Mouse (Mus musculus) naive thymus-derived CD4-positive, alpha-beta T cell, adult 2 months (primary cell): Measurements from ENCODE around the gene Selenbp1.

Experiments
- DNase-seq: peaks from one replicate; pipeline ENCODE4 v3.0.0-alpha.2; 2011; ENCODE audit warnings: low read depth

The Selenbp1 gene

DNA sequence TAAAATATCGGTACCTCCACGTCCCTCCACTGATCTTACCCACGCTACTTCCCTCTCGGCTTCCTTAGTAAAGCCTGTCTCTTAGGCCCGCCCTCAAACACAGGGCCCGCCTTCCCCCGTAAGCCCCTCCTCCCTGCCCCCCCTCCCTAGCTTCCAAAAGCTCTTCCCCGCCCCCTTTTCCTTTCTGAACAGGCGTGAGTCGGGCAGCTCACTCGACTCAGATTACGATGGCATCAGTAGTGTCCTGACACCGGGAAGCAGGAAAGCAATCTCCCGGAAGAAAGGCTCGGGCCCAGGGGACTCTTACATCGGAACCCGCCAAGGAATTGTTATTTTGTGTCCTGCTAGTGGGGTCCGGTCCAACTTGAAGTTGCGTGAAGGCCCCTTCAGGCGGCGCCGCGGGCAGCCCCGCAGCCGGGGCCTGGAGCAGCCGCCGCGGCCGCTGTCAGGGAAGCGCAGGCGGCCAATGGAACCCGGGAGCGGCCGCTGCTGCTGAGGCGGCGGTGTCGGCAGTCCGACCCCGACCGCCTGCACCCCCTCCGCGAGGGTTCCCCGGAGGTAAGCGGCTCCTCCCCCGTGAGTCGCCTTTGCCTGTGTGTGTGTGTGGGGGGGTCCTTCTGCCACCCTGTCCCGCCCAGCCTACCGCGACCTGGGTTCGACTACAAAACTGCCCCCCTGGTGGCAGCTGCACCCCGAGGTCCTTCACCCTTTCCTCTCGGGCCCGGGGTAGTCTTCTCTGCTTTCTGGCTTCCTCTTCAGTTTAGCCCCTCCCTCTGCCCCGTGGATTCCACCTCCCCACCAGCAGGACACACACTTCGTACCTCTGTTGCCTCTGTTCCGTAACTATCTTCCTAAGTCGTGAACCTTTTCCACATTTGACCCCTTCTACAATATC, 41.9 kb downstream of the Selenbp1 start, which contains the start of gene Pi4kb:
TSS of gene Pi4kb (plus strand) at position 204 of the 895 bp plus-strand sequence.
- peak; percentile 97 for DNase-seq

DNA sequence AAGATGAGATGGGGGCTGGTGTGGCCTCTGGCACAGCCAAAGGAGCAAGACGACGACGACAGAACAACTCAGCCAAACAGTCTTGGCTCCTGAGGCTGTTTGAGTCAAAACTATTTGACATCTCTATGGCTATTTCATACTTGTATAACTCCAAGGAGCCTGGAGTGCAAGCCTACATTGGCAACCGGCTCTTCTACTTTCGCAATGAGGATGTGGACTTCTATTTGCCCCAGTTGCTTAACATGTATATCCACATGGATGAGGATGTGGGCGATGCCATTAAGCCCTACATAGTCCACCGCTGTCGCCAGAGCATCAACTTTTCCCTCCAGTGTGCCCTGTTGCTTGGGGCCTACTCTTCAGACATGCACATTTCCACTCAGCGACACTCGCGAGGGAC, 51.5 kb downstream of the Selenbp1 start:
- DNase-seq: no peak

DNA sequence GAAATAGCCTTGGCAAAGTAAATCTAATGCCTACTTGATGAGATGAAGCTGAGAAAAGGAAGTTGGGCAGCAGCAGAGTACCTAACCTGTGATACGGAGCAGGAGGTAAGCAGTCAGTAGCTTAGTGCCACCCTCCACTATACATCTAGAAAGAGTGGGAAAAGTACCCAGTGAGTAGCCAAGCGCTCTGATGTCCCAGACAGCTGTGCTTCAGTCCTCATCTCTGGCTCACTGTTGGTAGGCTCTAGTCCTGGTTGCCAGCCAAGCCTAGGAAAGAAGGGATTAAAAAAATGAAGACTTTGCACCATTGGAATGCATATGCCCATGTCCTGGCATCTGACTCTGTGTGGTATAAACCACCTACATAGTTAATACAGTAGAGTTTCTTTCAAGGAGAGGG, 52.7 kb downstream of the Selenbp1 start:
- no peak for DNase-seq

DNA sequence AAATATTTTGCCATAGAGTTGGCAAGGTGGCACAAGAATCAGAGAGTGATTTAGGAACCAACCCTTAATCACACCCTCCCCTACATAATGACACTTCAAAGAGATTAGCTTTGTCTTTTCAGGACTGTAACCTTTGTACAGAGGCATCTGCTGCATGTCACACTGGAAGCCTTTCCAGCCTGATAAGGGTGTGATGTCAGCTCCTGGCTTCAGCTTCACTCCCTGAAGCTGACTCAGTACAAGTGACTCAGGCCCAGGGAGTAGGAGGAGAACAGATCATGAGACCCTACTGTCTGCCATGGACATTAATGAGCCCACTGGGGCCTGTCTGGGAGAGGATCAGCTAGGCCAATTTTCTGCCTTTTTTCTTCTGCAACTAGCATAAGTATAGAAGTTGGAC, 54.7 kb downstream of the Selenbp1 start:
- no peak for DNase-seq

DNA sequence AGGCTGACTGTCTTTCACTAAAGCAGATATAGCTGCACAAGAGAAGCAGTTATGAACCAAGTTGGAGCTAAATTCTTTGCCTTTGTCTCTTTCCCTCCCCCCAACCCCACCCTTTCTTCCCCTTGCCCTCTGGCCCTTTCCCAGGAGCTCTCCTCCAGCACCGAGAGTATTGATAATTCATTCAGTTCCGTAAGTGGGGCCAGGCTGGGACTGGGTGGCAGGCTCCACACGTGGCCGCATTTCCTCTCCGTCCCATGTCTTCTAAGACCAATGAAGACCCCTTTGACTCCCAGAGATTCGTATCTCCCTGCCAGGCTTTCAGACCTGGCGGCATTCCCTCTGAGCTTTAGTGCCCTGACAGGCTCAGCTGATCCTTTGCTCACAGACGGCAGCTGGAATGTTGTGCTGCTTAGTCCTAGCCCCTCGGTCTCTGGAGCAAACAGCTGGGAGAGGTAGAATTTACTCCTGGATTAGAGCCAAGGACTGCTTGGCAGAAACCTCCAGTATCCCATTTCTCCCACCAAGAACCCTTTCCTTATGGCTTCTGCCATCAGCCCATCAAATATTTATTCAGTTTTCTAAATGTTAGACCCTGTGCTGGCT, 56.4 kb downstream of the Selenbp1 start:
- no peak for DNase-seq
